Mouse (Mus musculus) R1 (cell line): ENCODE results near the gene Gpbp1l1.

Source experiments
- DNase-seq: peaks from one replicate; pipeline ENCODE4 v3.0.0-alpha.2; 2018; ENCODE audit warnings: low read depth, low spot score

Gpbp1l1 gene

GRCm38 (mm10) chr4:116557306-116558121 lies at the start of gene Gpbp1l1:
Gene Gpbp1l1, plus strand, starts transcription at chr4:116557658.
- peak; percentile 94 for DNase-seq

DNA sequence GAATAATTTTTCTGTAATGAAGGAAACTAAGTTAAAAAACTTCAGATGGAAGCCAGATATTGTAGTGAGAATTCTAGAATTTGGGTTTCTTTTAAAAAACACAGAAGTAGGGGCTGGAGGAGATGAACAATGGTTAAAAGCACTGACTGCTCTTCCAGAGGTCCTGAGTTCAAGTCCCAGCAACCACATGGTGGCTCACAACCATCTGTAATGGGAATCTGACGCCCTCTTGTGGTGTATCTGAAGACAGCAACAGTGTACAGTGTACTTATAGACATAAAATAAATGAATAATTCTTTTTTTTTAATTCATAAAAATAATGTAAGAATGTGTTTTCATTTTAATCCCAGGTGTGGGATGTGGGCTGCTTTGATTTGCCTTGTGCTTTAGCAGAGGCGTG lies 26.3 kb upstream of the Gpbp1l1 start:
- DNase-seq, result peak; percentile 30

DNA sequence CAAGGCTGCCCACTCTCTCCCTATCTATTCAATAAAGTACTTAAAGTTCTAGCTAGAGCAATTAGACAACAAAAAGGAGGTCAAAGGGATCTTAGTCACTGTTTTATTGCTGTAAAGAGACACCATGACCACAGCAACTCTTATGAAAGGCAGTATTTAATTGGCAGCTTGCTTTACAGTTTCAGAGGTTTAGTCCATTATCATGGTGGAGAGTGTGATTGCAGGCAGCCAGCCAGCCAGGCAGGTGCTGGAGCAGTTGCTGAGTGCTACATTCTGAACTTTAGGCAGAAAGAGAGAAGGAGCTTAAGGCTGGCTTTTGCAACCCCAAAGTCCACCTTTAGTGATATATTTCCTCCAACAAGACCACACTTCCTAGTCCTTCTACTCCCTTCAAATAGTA lies 21.1 kb upstream of the Gpbp1l1 start:
- DNase-seq, result no peak

DNA sequence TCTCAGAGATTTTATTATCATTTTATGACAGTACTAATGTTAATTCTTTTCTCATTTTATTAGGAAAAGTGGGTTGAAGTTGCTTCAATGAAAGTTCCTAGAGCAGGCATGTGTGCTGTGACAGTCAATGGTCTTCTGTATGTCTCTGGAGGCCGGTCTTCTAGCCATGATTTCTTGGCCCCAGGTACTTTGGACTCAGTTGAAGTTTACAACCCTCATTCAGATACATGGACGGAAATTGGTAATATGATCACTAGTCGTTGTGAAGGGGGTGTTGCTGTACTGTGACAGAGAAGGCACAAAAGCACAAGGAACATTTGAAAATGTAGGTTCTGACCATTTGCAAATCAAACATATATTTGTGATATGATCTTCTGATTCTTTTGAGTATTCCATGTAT lies 19.7 kb upstream of the Gpbp1l1 start:
- DNase-seq, result no peak

DNA sequence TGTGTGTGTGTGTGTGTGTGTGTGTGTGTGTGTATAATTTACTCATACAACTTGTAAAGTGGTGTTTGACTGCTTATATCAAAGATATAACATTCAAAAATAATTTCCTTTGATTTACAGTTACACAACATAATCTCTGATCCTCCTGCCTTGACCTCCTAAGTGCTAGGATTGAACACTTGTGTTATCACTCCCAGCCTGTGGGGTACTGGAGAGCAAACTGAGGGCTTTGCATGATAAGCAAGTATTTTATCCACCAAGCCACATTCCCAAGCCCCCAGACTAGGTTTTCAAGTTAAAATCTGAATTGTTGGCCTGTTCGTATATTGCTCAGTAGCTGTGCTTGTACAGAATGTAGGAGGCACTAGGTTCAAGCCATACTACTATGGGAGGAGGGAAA lies 7.0 kb upstream of the Gpbp1l1 start:
- no peak for DNase-seq

GRCm38 (mm10) chr4:116553035-116553434 lies 4.4 kb upstream of the Gpbp1l1 start:
- no peak for DNase-seq

- peak; percentile 92 for DNase-seq
Measured at GRCm38 (mm10) chr4:116555413-116556300, 1.8 kb upstream of the Gpbp1l1 start, which contains the start of gene Tmem69. Gene Tmem69, minus strand, starts transcription at chr4:116555936.

- DNase-seq, result peak; percentile 97
Measured at GRCm38 (mm10) chr4:116556561-116557305, 725 bp upstream of the Gpbp1l1 start.

DNA sequence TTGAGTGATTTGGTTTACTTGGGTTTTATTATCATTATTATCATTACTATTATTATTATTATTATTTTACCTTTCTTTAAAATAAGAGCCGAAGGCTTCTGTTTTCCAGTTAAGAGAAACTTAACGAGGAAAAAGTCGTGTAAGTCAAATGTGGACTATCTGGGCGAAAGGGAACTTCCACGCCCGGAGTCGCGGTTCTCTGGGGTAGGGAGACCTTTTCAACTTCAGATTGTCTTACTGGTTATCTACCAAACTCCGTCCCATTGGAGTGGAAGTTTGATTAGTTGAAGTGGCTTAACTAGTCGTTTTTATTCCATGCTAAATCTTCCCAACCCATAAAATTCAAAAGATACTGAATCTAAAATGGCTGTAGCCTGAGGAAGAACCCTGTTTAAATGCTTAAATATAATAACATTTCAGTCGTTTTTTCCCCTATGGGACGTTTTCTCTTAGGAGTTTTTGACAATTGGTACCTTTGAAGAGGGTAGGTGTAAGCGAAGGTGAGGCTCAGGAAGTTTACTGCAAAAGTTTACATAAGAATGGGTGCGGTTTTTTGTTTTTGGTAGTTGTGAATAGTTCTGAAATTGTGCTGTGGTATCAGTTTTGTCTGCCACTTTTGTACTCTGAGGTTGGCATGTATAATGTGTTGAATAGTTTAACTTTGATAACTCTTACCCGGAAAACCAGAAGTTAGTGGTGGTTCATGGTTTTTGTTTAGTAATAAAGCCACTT lies 859 bp downstream of the Gpbp1l1 start:
- peak; percentile 18 for DNase-seq

- DNase-seq, result peak; percentile 30
Measured at GRCm38 (mm10) chr4:116595793-116596192, 38.3 kb downstream of the Gpbp1l1 start.

- DNase-seq, result no peak
Measured at GRCm38 (mm10) chr4:116596379-116596778, 38.9 kb downstream of the Gpbp1l1 start, which contains the start of gene Ccdc17. Gene Ccdc17, plus strand, starts transcription at chr4:116596654.

GRCm38 (mm10) chr4:116596978-116597881 lies 39.8 kb downstream of the Gpbp1l1 start:
- peak; percentile 97 for DNase-seq

- DNase-seq, result peak; percentile 53
Measured at GRCm38 (mm10) chr4:116612621-116613020, 55.2 kb downstream of the Gpbp1l1 start.

DNA sequence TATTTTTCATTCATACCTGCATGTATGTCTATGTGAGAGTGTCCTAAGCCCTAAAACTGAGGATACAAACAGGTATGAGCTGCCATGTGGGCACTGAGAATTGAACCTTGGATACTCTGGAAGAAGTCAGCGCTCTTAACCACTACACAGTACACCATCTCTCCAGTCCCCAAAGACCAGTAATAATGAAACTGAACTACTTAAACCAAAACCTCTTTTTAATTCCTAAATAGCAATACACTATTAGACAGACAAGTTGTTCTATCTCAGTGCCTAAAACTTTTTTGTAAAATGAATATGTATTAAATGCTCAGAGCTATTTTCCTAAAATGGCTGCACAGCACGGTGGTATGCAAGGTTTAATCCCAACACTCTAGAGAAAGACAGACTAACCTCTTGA lies 57.8 kb downstream of the Gpbp1l1 start:
- no peak for DNase-seq

GRCm38 (mm10) chr4:116624831-116625230 lies 67.4 kb downstream of the Gpbp1l1 start:
- DNase-seq, result no peak

DNA sequence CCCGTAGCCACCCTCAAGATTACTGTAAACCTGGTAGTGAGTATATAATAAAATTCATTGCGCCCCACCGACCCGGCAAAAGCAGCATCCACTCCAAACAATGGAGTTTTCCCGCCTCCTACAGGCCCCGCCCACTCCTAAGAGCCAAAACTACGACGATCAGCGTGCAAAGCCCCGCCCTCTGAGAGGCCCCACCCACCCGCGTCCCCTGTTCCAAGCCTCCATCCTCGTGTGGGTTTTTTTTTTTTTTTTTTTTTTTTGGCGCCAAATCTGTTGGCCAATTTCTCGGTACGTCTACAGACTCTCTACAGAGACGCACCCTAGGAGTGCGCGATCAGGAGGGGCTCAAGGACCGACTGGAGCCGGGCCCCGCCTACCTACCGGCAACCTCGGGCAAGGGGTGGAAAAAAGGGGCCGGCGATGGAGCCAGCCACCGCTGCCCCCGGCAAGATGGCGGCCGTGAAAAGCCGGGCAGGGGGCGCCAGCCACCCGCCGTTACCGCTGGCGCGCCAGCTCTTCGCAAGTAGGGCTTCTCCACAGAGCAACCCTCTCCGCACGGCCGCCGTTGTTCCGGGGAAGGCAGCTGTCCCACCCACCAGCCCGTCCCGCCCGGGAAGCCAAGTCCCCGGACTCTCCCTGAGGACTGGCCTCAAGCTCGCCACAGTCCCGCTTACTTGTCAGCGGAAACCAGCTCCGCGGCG lies 69.3 kb downstream of the Gpbp1l1 start:
- DNase-seq, result peak; percentile 95

- peak; percentile 92 for DNase-seq
Measured at GRCm38 (mm10) chr4:116627359-116627716, 69.9 kb downstream of the Gpbp1l1 start.

- DNase-seq, result peak; percentile 93
Measured at GRCm38 (mm10) chr4:116627722-116628662, 70.5 kb downstream of the Gpbp1l1 start, which contains the start of gene Nasp. Gene Nasp, minus strand, starts transcription at chr4:116627941.
